Mouse (Mus musculus) cerebellum, adult 2 months (tissue): ENCODE measurements around the gene Gm44596. TPM values are rescaled to one million over a fixed set of nuclear protein-coding genes. Genes with fewer than 3 reads are reported as not detected.

Experiments
- DNase-seq, 2 experiments: peaks; one replicate each; pipeline ENCODE4 v3.0.0; 2021
- H3K27ac ChIP-seq: fragments of 200-500 bp; 2 replicates; pipeline ENCODE4 v1.5.1; 2012; ENCODE audit warnings: low read length, control low read depth, inconsistent platforms; ENCODE audit not compliant: insufficient read depth
- H3K27me3 ChIP-seq: fragments of 200-500 bp; 2 replicates; pipeline ENCODE4 v1.6.1; 2012; ENCODE audit warnings: inconsistent platforms, mild to moderate bottlenecking, low read length, moderate library complexity; ENCODE audit not compliant: control insufficient read depth, insufficient read depth
- H3K4me1 ChIP-seq: fragments of 200-500 bp; 2 replicates; pipeline ENCODE4 v1.6.1; 2011; ENCODE audit warnings: low read length; ENCODE audit not compliant: control insufficient read depth, insufficient read depth
- H3K4me3 ChIP-seq: fragments of 200-500 bp; replicated peaks from 2 replicates; pipeline ENCODE3; 2011; ENCODE audit warnings: mild to moderate bottlenecking, low read depth, low read length, control low read depth; ENCODE audit not compliant: insufficient read depth
- CTCF ChIP-seq: fragments of 200-500 bp; IDR thresholded peaks from 2 replicates; pipeline ENCODE4 v1.5.1; 2011; ENCODE audit warnings: low read depth, mild to moderate bottlenecking, control low read depth, low read length, moderate library complexity, borderline replicate concordance; ENCODE audit not compliant: insufficient read depth
- POLR2A ChIP-seq: fragments of 200-500 bp; IDR thresholded peaks from 2 replicates; pipeline ENCODE4 v1.6.1; 2011; ENCODE audit warnings: low read length, control low read depth, borderline replicate concordance; ENCODE audit not compliant: insufficient read depth
- WGBS: fragments of 180-500 bp; shearing (Covaris S2); methylation state at CpG from one replicate; pipeline ENCODE4 v1.1.7; 2018; 5-methylcytosine and 5-hydroxymethylcytosine counted together
- polyA plus RNA-seq: library from polyadenylated mRNA; depleted of rRNA; stranded (reverse); fragments of >200 nt; gene quantifications from 2 replicates; pipeline ENCODE4 v1.2.3, GENCODE M21; 2012

Gene Gm44596
- polyA plus RNA-seq, 1 experiment = not detected

GRCm38 (mm10) chr6:128354140-128354539, 21.2 kb upstream of the Gm44596 start:
- Histone ChIP-seq H3K4me1 (peaks cover 9% of the 10 kb centered on the region; the same call in 1 of the 2 replicates), H3K4me3 (peak overlapping the region; percentile 20), H3K27me3 (no peaks in the 10 kb centered on the region), H3K27ac (no peak overlapping the region)
- DNase-seq = no peak
- WGBS = 41% methylated on average over 3 of the region's 3 CpGs
- no peak for TF ChIP-seq CTCF
- no peak for TF ChIP-seq POLR2A

- DNase-seq = peak in 1 of 2 experiments; percentile 64
- no peak for TF ChIP-seq CTCF
- no peak for TF ChIP-seq POLR2A
- Histone ChIP-seq H3K4me3 (peak overlapping the region; percentile 77), H3K27me3 (no peaks in the 10 kb centered on the region), H3K27ac (peak overlapping the region; percentile 30), H3K4me1 (0 out of 2 replicates have a peak, but pooled peaks cover 3% of the 10 kb centered on the region)
- under 1% methylated on average over 28 of the region's 28 CpGs for WGBS
These were observed 20.1 kb upstream of the Gm44596 start for GRCm38 (mm10) chr6:128355201-128355681.

GRCm38 (mm10) chr6:128355726-128356416, 19.4 kb upstream of the Gm44596 start, which contains the start of gene Tulp3:
Gene Tulp3 (minus strand): TSS chr6:128355851.
- peak; percentile 98 to 99 for DNase-seq
- no peak for TF ChIP-seq CTCF
- TF ChIP-seq POLR2A = peak; percentile 92
- 0 out of 2 replicates have a peak, but pooled peaks cover 3% of the 10 kb centered on the region for H3K4me1 ChIP-seq
- no peaks in the 10 kb centered on the region for H3K27me3 ChIP-seq
- peak within 1 kb of the TSS; percentile 77 for H3K4me3 ChIP-seq
- peak within 1 kb of the TSS; percentile 78 for H3K27ac ChIP-seq
- under 1% methylated on average over 42 of the region's 42 CpGs for WGBS

- peaks cover 3% of the 10 kb centered on the region; the same call in 1 of the 2 replicates for H3K4me1 ChIP-seq
- peak; percentile 64 to 76 for DNase-seq
- H3K27ac ChIP-seq = no peak overlapping the region
- no peak overlapping the region for H3K4me3 ChIP-seq
- 7% methylated on average over 2 of the region's 2 CpGs for WGBS
- TF ChIP-seq POLR2A = no peak
- TF ChIP-seq CTCF = peak; percentile 82
- no peaks in the 10 kb centered on the region for H3K27me3 ChIP-seq
These were observed 16.3 kb upstream of the Gm44596 start for GRCm38 (mm10) chr6:128358999-128359398.

- Histone ChIP-seq H3K27ac (no peak overlapping the region), H3K27me3 (no peaks in the 10 kb centered on the region), H3K4me3 (peak overlapping the region; percentile 59), H3K4me1 (peaks cover 3% of the 10 kb centered on the region; the same call in 1 of the 2 replicates)
- WGBS = 22% methylated on average over 9 of the region's 9 CpGs
- no peak for DNase-seq
- TF ChIP-seq POLR2A = no peak
- no peak for TF ChIP-seq CTCF
These were observed 13.4 kb upstream of the Gm44596 start for GRCm38 (mm10) chr6:128361901-128362300.

DNA sequence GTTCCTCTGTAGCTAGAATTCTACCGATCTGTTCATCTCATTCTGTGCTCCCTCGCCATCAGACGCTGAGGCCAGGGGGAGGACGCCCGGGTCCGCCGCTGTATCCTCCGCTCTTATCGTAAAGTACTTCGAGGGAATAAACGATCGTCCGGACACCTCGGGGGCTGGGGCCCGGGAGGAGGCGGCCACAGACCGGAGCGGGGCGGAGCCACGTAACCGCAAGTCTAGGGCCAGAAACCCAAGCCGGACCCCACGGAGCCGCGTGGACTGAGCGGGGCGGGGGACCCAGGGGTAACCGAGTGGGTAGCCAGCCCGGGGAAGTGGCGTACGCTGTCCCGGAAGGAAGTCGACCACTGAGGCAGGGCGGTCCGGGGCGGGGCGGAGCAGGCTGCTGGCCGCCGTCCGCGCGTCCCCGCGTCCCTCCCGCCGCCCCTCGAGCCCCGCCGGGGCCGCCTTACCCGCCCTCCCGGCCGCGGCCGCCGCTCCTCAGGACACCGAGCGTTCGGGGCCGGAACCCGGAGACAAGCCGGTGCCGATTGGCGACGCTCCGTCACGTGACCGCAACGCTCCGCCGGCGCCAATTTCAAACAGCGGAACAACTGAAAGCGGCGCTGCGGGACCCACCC, 12.8 kb upstream of the Gm44596 start, which contains the start of the genes Rhno1 and Foxm1:
Gene Rhno1, minus strand, starts transcription at position 531 of the 626 bp plus-strand sequence.
Gene Foxm1, plus strand, starts transcription at position 587 of the 626 bp plus-strand sequence.
- H3K27me3 ChIP-seq = no peaks in the 10 kb centered on the region
- H3K27ac ChIP-seq = 0 out of 2 replicates have a peak within 1 kb of the TSS, but pooled peaks have one; percentile 3
- WGBS = under 1% methylated on average over 63 of the region's 76 CpGs
- H3K4me3 ChIP-seq = peak within 1 kb of the TSS; percentile 59
- no peak; the same call in 1 of the 2 replicates for TF ChIP-seq POLR2A
- DNase-seq = peak; percentile 83 to 85
- peaks cover 3% of the 10 kb centered on the region; the same call in 1 of the 2 replicates for H3K4me1 ChIP-seq

GRCm38 (mm10) chr6:128363007-128363825, 12.1 kb upstream of the Gm44596 start:
- peaks cover 3% of the 10 kb centered on the region; the same call in 1 of the 2 replicates for H3K4me1 ChIP-seq
- H3K27me3 ChIP-seq = no peaks in the 10 kb centered on the region
- no peak overlapping the region for H3K27ac ChIP-seq
- TF ChIP-seq POLR2A = no peak
- no peak for TF ChIP-seq CTCF
- under 1% methylated on average over 43 of the region's 46 CpGs for WGBS
- DNase-seq = no peak
- peak overlapping the region; percentile 10 for H3K4me3 ChIP-seq
